Mouse (Mus musculus) intestine, embryonic 16.5 days (tissue): ENCODE results near the gene Tmem95. TPM values are rescaled to one million over a fixed set of nuclear protein-coding genes. Genes with fewer than 3 reads are reported as not detected.

ENCODE experiments used
- ATAC-seq: fragments of 200-750 bp; cut with Nextera tagmentation; 2 replicates; pipeline ENCODE4 v1.8.0; 2017; ENCODE audit warnings: moderate TSS enrichment, moderate library complexity
- H3K27ac ChIP-seq: fragments of 300-500 bp; sonication (generic); 2 replicates; pipeline ENCODE4 v1.5.1; 2014; ENCODE audit warnings: mild to moderate bottlenecking, low read length
- H3K27me3 ChIP-seq: fragments of 300-500 bp; sonication (generic); replicated peaks from 2 replicates; pipeline ENCODE4 v1.6.1; 2014; ENCODE audit warnings: low read length, control low read depth, mixed read lengths; ENCODE audit not compliant: control insufficient read depth, insufficient read depth
- H3K36me3 ChIP-seq: fragments of 300-500 bp; sonication (generic); 2 replicates; pipeline ENCODE4 v1.6.1; 2014; ENCODE audit warnings: low read length, control low read depth; ENCODE audit not compliant: control insufficient read depth, insufficient read depth
- H3K4me1 ChIP-seq: fragments of 300-500 bp; sonication (generic); 2 replicates; pipeline ENCODE4 v1.6.1; 2014; ENCODE audit warnings: low read length, control low read depth, mixed read lengths; ENCODE audit not compliant: control insufficient read depth, insufficient read depth
- H3K4me2 ChIP-seq: fragments of 300-500 bp; sonication (generic); 2 replicates; pipeline ENCODE4 v1.6.1; 2014; ENCODE audit warnings: low read depth, low read length, control low read depth
- H3K4me3 ChIP-seq: fragments of 300-500 bp; sonication (generic); 2 replicates; pipeline ENCODE4 v1.5.1; 2014; ENCODE audit warnings: mild to moderate bottlenecking, low read length
- H3K9ac ChIP-seq: fragments of 300-500 bp; sonication (generic); 2 replicates; pipeline ENCODE4 v1.6.1; 2014; ENCODE audit warnings: low read depth, low read length
- H3K9me3 ChIP-seq: fragments of 300-500 bp; sonication (generic); 2 replicates; pipeline ENCODE4 v1.6.1; 2016; ENCODE audit warnings: low read length, control low read depth; ENCODE audit not compliant: control insufficient read depth
- WGBS: fragments of 180-500 bp; shearing (Covaris S2); extraction: QIAGEN DNeasy Blood & Tissue Kit; methylation state at CpG from one replicate; pipeline ENCODE4 v1.1.7; 2014; 5-methylcytosine and 5-hydroxymethylcytosine counted together
- polyA plus RNA-seq: library from polyadenylated mRNA; unstranded; fragments of >200 nt; fragmentation: Nextera tagmentation; extraction: Ambion mirVana; gene quantifications from 2 replicates; pipeline ENCODE4 v1.2.1, GENCODE M21; 2015

Gene Tmem95
- polyA plus RNA-seq, 1 experiment from 2014 or later: not detected

- peak; percentile 16; the same call in 1 of the 2 replicates for ATAC-seq
- peaks cover 5% of the 10 kb centered on the region; the same call in 1 of the 2 replicates for H3K27me3 ChIP-seq
- H3K4me1 ChIP-seq: peaks cover 27% of the 10 kb centered on the region
- H3K4me3 ChIP-seq: peak overlapping the region; percentile 71
- peak overlapping the region; percentile 93 for H3K27ac ChIP-seq
- 0 out of 2 replicates have a peak, but pooled peaks cover 3% of the 10 kb centered on the region for H3K36me3 ChIP-seq
- WGBS: under 1% methylated on average over 7 of the region's 7 CpGs
- H3K9ac ChIP-seq: peak overlapping the region; percentile 79
- peak overlapping the region; percentile 75 for H3K4me2 ChIP-seq
- no peaks in the 10 kb centered on the region for H3K9me3 ChIP-seq
Measured at GRCm38 (mm10) chr11:69838714-69839104, 39.1 kb downstream of the Tmem95 start.

GRCm38 (mm10) chr11:69837952-69838713, 39.7 kb downstream of the Tmem95 start, which contains the start of gene Tmem256:
Gene Tmem256, plus strand, starts transcription at chr11:69838514.
- H3K4me2 ChIP-seq: peak within 1 kb of the TSS; percentile 95
- H3K27ac ChIP-seq: peak within 1 kb of the TSS; percentile 93
- 0% methylated on average over 34 of the region's 34 CpGs for WGBS
- peak; percentile 93 for ATAC-seq
- 0 out of 2 replicates have a peak, but pooled peaks cover 3% of the 10 kb centered on the region for H3K36me3 ChIP-seq
- peaks cover 29% of the 10 kb centered on the region for H3K4me1 ChIP-seq
- H3K9me3 ChIP-seq: no peaks in the 10 kb centered on the region
- peak within 1 kb of the TSS; percentile 79 for H3K9ac ChIP-seq
- peaks cover 5% of the 10 kb centered on the region; the same call in 1 of the 2 replicates for H3K27me3 ChIP-seq
- peak within 1 kb of the TSS; percentile 71 for H3K4me3 ChIP-seq

- H3K27ac ChIP-seq: peak within 1 kb of the TSS; percentile 93
- H3K4me1 ChIP-seq: peaks cover 29% of the 10 kb centered on the region
- peak within 1 kb of the TSS; percentile 95 for H3K4me2 ChIP-seq
- peak within 1 kb of the TSS; percentile 71 for H3K4me3 ChIP-seq
- peak; percentile 64 for ATAC-seq
- 0% methylated on average over 31 of the region's 32 CpGs for WGBS
- H3K9ac ChIP-seq: peak within 1 kb of the TSS; percentile 79
- peaks cover 5% of the 10 kb centered on the region; the same call in 1 of the 2 replicates for H3K27me3 ChIP-seq
- H3K36me3 ChIP-seq: 0 out of 2 replicates have a peak, but pooled peaks cover 3% of the 10 kb centered on the region
- no peaks in the 10 kb centered on the region for H3K9me3 ChIP-seq
Measured at GRCm38 (mm10) chr11:69837604-69837951, 40.2 kb downstream of the Tmem95 start, which contains the start of gene Nlgn2. Gene Nlgn2, minus strand, starts transcription at chr11:69837784.

GRCm38 (mm10) chr11:69836703-69837576, 40.9 kb downstream of the Tmem95 start:
- Histone ChIP-seq H3K27me3 (peaks cover 5% of the 10 kb centered on the region; the same call in 1 of the 2 replicates), H3K9me3 (no peaks in the 10 kb centered on the region), H3K9ac (peak overlapping the region; percentile 79), H3K4me2 (peak overlapping the region; percentile 95), H3K36me3 (0 out of 2 replicates have a peak, but pooled peaks cover 3% of the 10 kb centered on the region), H3K4me3 (peak overlapping the region; percentile 71), H3K4me1 (peaks cover 29% of the 10 kb centered on the region), H3K27ac (peak overlapping the region; percentile 81)
- peak; percentile 7; the same call in 1 of the 2 replicates for ATAC-seq
- 2% methylated on average over 49 of the region's 52 CpGs for WGBS

- 29% methylated on average over 4 of the region's 4 CpGs for WGBS
- ATAC-seq: no peak
- H3K27me3 ChIP-seq: peaks cover 5% of the 10 kb centered on the region; the same call in 1 of the 2 replicates
- peak overlapping the region; percentile 95 for H3K4me2 ChIP-seq
- no peak overlapping the region for H3K27ac ChIP-seq
- H3K4me1 ChIP-seq: peaks cover 29% of the 10 kb centered on the region
- peak overlapping the region; percentile 78 for H3K9ac ChIP-seq
- peak overlapping the region; percentile 71 for H3K4me3 ChIP-seq
- 0 out of 2 replicates have a peak, but pooled peaks cover 3% of the 10 kb centered on the region for H3K36me3 ChIP-seq
- no peaks in the 10 kb centered on the region for H3K9me3 ChIP-seq
Measured at GRCm38 (mm10) chr11:69835966-69836335, 41.9 kb downstream of the Tmem95 start.

GRCm38 (mm10) chr11:69835326-69835965, 42.4 kb downstream of the Tmem95 start:
- ATAC-seq: no peak
- Histone ChIP-seq H3K4me2 (peak overlapping the region; percentile 95), H3K9ac (peak overlapping the region; percentile 78), H3K27ac (no peak overlapping the region), H3K36me3 (0 out of 2 replicates have a peak, but pooled peaks cover 3% of the 10 kb centered on the region), H3K27me3 (peaks cover 5% of the 10 kb centered on the region; the same call in 1 of the 2 replicates), H3K4me3 (peak overlapping the region; percentile 71; the same call in 1 of the 2 replicates), H3K4me1 (peaks cover 29% of the 10 kb centered on the region), H3K9me3 (no peaks in the 10 kb centered on the region)
- WGBS: 26% methylated on average over 9 of the region's 9 CpGs

GRCm38 (mm10) chr11:69834001-69834549, 43.7 kb downstream of the Tmem95 start:
- no peaks in the 10 kb centered on the region for H3K9me3 ChIP-seq
- peaks cover 29% of the 10 kb centered on the region for H3K4me1 ChIP-seq
- peak overlapping the region; percentile 45 for H3K4me3 ChIP-seq
- H3K27me3 ChIP-seq: peaks cover 5% of the 10 kb centered on the region; the same call in 1 of the 2 replicates
- WGBS: 6% methylated on average over 46 of the region's 48 CpGs
- H3K9ac ChIP-seq: peak overlapping the region; percentile 78
- peak overlapping the region; percentile 95 for H3K4me2 ChIP-seq
- H3K27ac ChIP-seq: 0 out of 2 replicates have a peak overlapping the region, but pooled peaks have one; percentile 2
- ATAC-seq: no peak
- H3K36me3 ChIP-seq: 0 out of 2 replicates have a peak, but pooled peaks cover 3% of the 10 kb centered on the region

GRCm38 (mm10) chr11:69833554-69833953, 44.3 kb downstream of the Tmem95 start:
- Histone ChIP-seq H3K27me3 (peaks cover 5% of the 10 kb centered on the region; the same call in 1 of the 2 replicates), H3K4me2 (peak overlapping the region; percentile 95), H3K9ac (peak overlapping the region; percentile 78), H3K27ac (0 out of 2 replicates have a peak overlapping the region, but pooled peaks have one; percentile 2), H3K4me1 (peaks cover 29% of the 10 kb centered on the region), H3K36me3 (peaks cover 3% of the 10 kb centered on the region; the same call in 1 of the 2 replicates), H3K9me3 (no peaks in the 10 kb centered on the region), H3K4me3 (peak overlapping the region; percentile 45)
- 50% methylated on average over 8 of the region's 8 CpGs for WGBS
- ATAC-seq: no peak
